Mouse (Mus musculus): ENCODE measurements around the gene Ak5. TPM values are rescaled to one million over a fixed set of nuclear protein-coding genes. Genes with fewer than 3 reads are reported as not detected.
A peak's percentile ranks its signal among the peaks of the same experiment; 100 is the strongest.

Ak5 gene
- polyA plus RNA-seq, 2 experiments = 0.94 to 2.2 TPM

DNA sequence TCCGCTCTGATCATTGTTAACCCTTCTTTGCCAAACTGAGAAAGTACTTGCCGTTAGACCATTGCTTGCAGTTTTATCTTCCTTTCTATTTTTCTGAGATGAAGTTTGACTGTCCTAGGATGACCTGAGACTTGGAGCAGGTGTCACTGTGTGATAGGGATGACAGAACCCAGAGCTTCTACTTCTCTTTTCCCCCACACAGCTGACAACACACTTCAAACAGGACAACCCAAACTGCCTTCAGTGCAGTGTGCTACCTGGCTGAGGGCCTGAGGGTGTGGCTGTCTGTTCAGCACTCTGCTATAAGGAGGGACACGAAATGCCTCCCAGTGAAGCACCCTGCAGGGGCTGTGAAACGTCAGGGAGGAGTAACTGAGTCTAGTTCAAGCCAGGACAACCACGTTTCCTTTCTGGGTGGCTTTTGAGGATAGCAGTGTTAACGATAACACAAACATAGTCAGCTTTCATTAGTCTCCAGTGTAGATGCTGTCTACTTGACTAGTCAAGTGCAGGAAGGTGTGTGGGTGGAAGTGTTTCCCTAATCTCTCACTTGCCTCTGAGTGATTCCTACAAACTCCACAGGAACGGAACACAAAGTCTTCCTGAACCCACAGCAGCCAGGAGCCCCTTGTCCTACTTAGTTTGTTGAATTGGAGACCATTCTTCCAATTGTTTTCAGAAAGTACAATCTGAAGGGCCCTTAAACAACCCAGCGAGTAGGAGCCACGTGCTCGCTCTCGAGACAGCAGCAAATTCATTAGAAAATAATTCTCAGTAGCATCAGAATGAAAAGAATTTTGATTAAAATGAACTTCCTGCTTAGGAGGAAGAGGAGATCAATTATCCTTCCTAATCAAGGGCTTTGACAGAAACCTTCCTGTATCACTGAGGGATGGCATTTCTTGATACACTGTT, 138.8 kb downstream of the Ak5 start:
- DNase-seq (ENCODE audit: low spot score) (no peak), ATAC-seq (ENCODE audit: low FRiP score, low read depth) (no peak)
- H3K4me2 ChIP-seq (replicated peaks; ENCODE audit: low read depth, low read length, severe bottlenecking) = no peak overlapping the region
- no peaks in the 10 kb centered on the region for H3K9me3 ChIP-seq (ENCODE audit: control insufficient read depth, low read length)
- 65% methylated on average over 11 of the region's 11 CpGs for WGBS
- H3K4me3 ChIP-seq (replicated peaks; ENCODE audit: low read length) = no peak overlapping the region
- no peak for TF ChIP-seq POLR2A (IDR thresholded peaks at IDR 0.05; ENCODE audit: borderline replicate concordance, extremely low read depth, insufficient read depth, insufficient read length)
- H3K9ac ChIP-seq (ENCODE audit: low read depth, low read length, severe bottlenecking) = no peak overlapping the region
- H3K27ac ChIP-seq (replicated peaks; ENCODE audit: low read depth, low read length) = no peak overlapping the region
- no peaks in the 10 kb centered on the region for H3K36me3 ChIP-seq (ENCODE audit: control insufficient read depth, insufficient read depth, low read length)
- no peaks in the 10 kb centered on the region for H3K27me3 ChIP-seq (ENCODE audit: control insufficient read depth, insufficient read depth, low read length)
- H3K4me1 ChIP-seq (ENCODE audit: control insufficient read depth, insufficient read depth, low read length) = no peaks in the 10 kb centered on the region

DNA sequence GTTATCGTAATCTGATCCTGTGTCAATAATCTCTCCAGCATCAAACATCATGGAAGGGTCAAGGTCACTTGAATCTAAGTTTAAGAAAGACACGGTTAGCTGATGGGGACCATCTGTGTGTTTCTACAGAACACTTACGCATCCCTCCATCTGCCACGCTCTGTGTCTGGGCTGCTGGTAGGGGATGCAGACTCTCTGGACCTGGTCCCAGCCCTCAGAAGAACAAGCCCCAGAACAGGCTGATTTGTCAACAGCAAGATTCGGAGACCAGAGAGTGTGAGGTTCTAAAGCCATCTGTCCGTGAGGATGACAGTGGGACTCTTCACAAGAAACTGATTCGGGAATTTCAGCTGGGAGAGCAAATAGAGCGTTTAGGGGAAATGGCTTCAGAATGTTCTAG, 141.4 kb downstream of the Ak5 start:
- no peak for ATAC-seq (ENCODE audit: low FRiP score, low read depth)
- H3K9ac ChIP-seq (ENCODE audit: low read depth, low read length, severe bottlenecking) = no peak overlapping the region
- H3K9me3 ChIP-seq (ENCODE audit: control insufficient read depth, low read length) = no peaks in the 10 kb centered on the region
- no peaks in the 10 kb centered on the region for H3K36me3 ChIP-seq (ENCODE audit: control insufficient read depth, insufficient read depth, low read length)
- H3K4me2 ChIP-seq (replicated peaks; ENCODE audit: low read depth, low read length, severe bottlenecking) = no peak overlapping the region
- DNase-seq (ENCODE audit: low spot score) = no peak
- peaks cover 7% of the 10 kb centered on the region for H3K4me1 ChIP-seq (ENCODE audit: control insufficient read depth, insufficient read depth, low read length)
- H3K27ac ChIP-seq (replicated peaks; ENCODE audit: low read depth, low read length) = no peak overlapping the region
- 77% methylated on average over 8 of the region's 8 CpGs for WGBS
- TF ChIP-seq POLR2A (IDR thresholded peaks at IDR 0.05; ENCODE audit: borderline replicate concordance, extremely low read depth, insufficient read depth, insufficient read length) = no peak
- H3K4me3 ChIP-seq (replicated peaks; ENCODE audit: low read length) = no peak overlapping the region
- H3K27me3 ChIP-seq (ENCODE audit: control insufficient read depth, insufficient read depth, low read length) = no peaks in the 10 kb centered on the region

DNA sequence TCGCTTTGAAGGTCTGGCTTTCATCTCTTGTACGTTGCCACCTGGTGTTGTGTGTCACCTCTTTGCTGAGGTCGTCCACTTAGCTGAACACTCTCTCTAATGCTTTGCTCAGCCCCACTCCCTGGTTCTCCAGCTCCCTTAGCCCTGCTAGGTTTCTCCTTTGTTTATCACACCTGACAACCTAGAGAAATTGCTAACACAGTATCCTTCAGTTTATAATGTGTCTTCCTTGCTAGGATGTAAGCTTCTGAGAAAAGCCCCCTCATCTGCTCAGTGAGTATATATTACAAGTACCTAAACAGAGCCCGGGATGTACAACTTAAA, 144.9 kb downstream of the Ak5 start:
- ATAC-seq (ENCODE audit: low FRiP score, low read depth) (no peak), DNase-seq (ENCODE audit: low spot score) (no peak)
- Histone ChIP-seq H3K9ac (ENCODE audit: low read depth, low read length, severe bottlenecking) (no peak overlapping the region), H3K27me3 (ENCODE audit: control insufficient read depth, insufficient read depth, low read length) (no peaks in the 10 kb centered on the region), H3K4me1 (ENCODE audit: control insufficient read depth, insufficient read depth, low read length) (peaks cover 7% of the 10 kb centered on the region), H3K36me3 (ENCODE audit: control insufficient read depth, insufficient read depth, low read length) (no peaks in the 10 kb centered on the region), H3K4me3 (replicated peaks; ENCODE audit: low read length) (no peak overlapping the region), H3K9me3 (ENCODE audit: control insufficient read depth, low read length) (no peaks in the 10 kb centered on the region), H3K4me2 (replicated peaks; ENCODE audit: low read depth, low read length, severe bottlenecking) (no peak overlapping the region), H3K27ac (replicated peaks; ENCODE audit: low read depth, low read length) (peak overlapping the region; percentile 9; the same call in 1 of the 2 replicates)
- no peak for TF ChIP-seq POLR2A (IDR thresholded peaks at IDR 0.05; ENCODE audit: borderline replicate concordance, extremely low read depth, insufficient read depth, insufficient read length)
- 28% methylated on average over 4 of the region's 4 CpGs for WGBS

DNA sequence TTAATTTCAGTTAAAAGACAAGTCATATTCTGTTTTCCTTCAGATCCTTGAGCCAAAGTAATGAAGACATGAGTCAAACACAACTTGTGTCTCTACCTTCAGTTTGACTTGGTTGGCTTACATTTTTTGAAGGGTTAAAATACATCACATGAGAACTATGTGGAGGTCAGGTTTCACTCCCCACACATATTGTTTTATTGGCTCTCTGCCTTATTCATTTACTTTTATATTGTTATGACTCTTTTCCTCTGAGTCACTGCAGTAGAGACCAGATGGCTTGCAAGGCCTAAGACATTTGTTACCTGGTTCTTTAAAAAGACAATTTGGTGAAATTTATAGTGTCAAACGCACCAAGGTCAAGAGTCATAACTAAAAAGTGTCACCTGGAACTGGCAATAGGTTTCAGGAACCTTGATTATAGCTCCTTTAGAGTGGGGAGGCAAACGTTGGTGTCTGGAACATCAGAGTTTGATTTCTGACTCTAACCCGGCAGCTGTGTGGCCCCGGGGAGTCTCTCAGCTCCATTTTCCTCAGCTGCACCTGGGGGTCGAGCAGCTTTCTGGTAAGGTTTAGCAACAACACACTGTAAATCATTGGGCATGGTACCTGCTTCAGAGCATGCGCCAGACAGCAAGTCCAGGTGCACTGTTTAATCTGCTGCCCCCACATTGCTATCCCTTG, 145.4 kb downstream of the Ak5 start:
- Histone ChIP-seq H3K36me3 (ENCODE audit: control insufficient read depth, insufficient read depth, low read length) (no peaks in the 10 kb centered on the region), H3K9ac (ENCODE audit: low read depth, low read length, severe bottlenecking) (no peak overlapping the region), H3K4me2 (replicated peaks; ENCODE audit: low read depth, low read length, severe bottlenecking) (no peak overlapping the region), H3K9me3 (ENCODE audit: control insufficient read depth, low read length) (no peaks in the 10 kb centered on the region), H3K27ac (replicated peaks; ENCODE audit: low read depth, low read length) (peak overlapping the region; percentile 9; the same call in 1 of the 2 replicates), H3K4me1 (ENCODE audit: control insufficient read depth, insufficient read depth, low read length) (peaks cover 7% of the 10 kb centered on the region), H3K4me3 (replicated peaks; ENCODE audit: low read length) (no peak overlapping the region), H3K27me3 (ENCODE audit: control insufficient read depth, insufficient read depth, low read length) (no peaks in the 10 kb centered on the region)
- DNase-seq (ENCODE audit: low spot score) (peak; percentile 45), ATAC-seq (ENCODE audit: low FRiP score, low read depth) (peak; percentile 81)
- no peak for TF ChIP-seq POLR2A (IDR thresholded peaks at IDR 0.05; ENCODE audit: borderline replicate concordance, extremely low read depth, insufficient read depth, insufficient read length)
- 7% methylated on average over 6 of the region's 6 CpGs for WGBS

DNA sequence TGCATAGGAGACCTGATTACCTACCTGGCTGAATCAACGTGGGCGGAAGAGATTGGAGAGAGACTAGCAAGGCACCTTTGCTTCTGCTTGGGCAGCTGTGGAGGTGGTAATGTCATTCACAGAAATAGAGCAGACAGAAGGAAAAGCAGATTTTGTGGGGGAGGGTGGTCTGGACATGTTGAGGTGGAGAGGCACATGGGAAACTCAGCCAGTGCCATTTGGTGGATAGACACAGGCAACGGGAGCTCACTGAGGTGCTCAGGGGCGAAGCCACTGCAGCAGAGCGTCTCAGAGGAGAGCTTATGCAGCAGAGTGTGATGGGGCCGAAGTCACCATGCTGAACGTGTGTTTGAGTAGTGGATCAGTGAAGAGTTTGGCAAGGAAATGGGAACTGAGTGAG, 147.1 kb downstream of the Ak5 start:
- WGBS = 79% methylated on average over 7 of the region's 7 CpGs
- TF ChIP-seq POLR2A (IDR thresholded peaks at IDR 0.05; ENCODE audit: borderline replicate concordance, extremely low read depth, insufficient read depth, insufficient read length) = no peak
- Histone ChIP-seq H3K4me3 (replicated peaks; ENCODE audit: low read length) (no peak overlapping the region), H3K27me3 (ENCODE audit: control insufficient read depth, insufficient read depth, low read length) (no peaks in the 10 kb centered on the region), H3K9ac (ENCODE audit: low read depth, low read length, severe bottlenecking) (no peak overlapping the region), H3K4me2 (replicated peaks; ENCODE audit: low read depth, low read length, severe bottlenecking) (no peak overlapping the region), H3K9me3 (ENCODE audit: control insufficient read depth, low read length) (no peaks in the 10 kb centered on the region), H3K27ac (replicated peaks; ENCODE audit: low read depth, low read length) (no peak overlapping the region), H3K36me3 (ENCODE audit: control insufficient read depth, insufficient read depth, low read length) (no peaks in the 10 kb centered on the region), H3K4me1 (ENCODE audit: control insufficient read depth, insufficient read depth, low read length) (peaks cover 7% of the 10 kb centered on the region)
- DNase-seq (ENCODE audit: low spot score) (no peak), ATAC-seq (ENCODE audit: low FRiP score, low read depth) (no peak)

Measured in limb, embryonic 14.5 days (tissue).